Mouse (Mus musculus): ENCODE measurements around the gene Rab30. TPM values are rescaled to one million over a fixed set of nuclear protein-coding genes. Genes with fewer than 3 reads are reported as not detected.

Rab30 gene
- total RNA-seq, 2 experiments from 2014 or later: 5.4 to 8.5 TPM

Other genes starting within 250 kb of the Rab30 start
- gene Ccdc90b, start 180.5 kb upstream of the Rab30 start, total RNA-seq (2021): 10 to 100 TPM; 19.7 to 20.2 TPM
- under 1 TPM; 0.28 to 0.34 TPM for gene Ankrd42, start 104.5 kb upstream of the Rab30 start, total RNA-seq (2021)
- 10 to 100 TPM; 18.3 to 22.0 TPM for gene Pcf11, start 71.7 kb upstream of the Rab30 start, total RNA-seq (2021)
- gene Ddias, start 132.6 kb downstream of the Rab30 start, total RNA-seq (2021): under 1 TPM in 1 of 2 experiments, not detected in 1; 0.07 TPM
- 1 to 10 TPM; 2.7 to 3.2 TPM for gene Prcp, start 132.9 kb downstream of the Rab30 start, total RNA-seq (2021)

All from gastrocnemius, adult 18-20 months (tissue).